Mouse (Mus musculus): ENCODE results near the gene Dach1. TPM values are rescaled to one million over a fixed set of nuclear protein-coding genes. Genes with fewer than 3 reads are reported as not detected.
A peak's percentile ranks its signal among the peaks of the same experiment; 100 is the strongest.

The Dach1 gene
- 7.0 and 7.7 TPM in 2 replicates for polyA plus RNA-seq (2015; fragmentation: Nextera tagmentation; extraction: Ambion mirVana)

GRCm38 (mm10) chr14:98169421-98170076 lies at the start of gene Dach1:
Gene Dach1 (minus strand): TSS chr14:98169765.
- peak within 1 kb of the TSS; percentile 88 for H3K27ac ChIP-seq
- H3K9ac ChIP-seq: peak within 1 kb of the TSS; percentile 78
- under 1% methylated on average over 31 of the region's 32 CpGs for WGBS
- no peaks in the 10 kb centered on the region for H3K9me3 ChIP-seq
- H3K36me3 ChIP-seq: no peaks in the 10 kb centered on the region
- peak within 1 kb of the TSS; percentile 85 for H3K4me3 ChIP-seq
- H3K4me1 ChIP-seq: no peaks in the 10 kb centered on the region
- ATAC-seq (ENCODE audit: borderline replicate concordance, extremely low read depth, low FRiP score, low TSS enrichment): peak; percentile 73
- H3K4me2 ChIP-seq: peak within 1 kb of the TSS; percentile 90
- no peaks in the 10 kb centered on the region for H3K27me3 ChIP-seq

- WGBS: 74% methylated on average over 3 of the region's 3 CpGs
- no peak for ATAC-seq (ENCODE audit: borderline replicate concordance, extremely low read depth, low FRiP score, low TSS enrichment)
Measured at GRCm38 (mm10) chr14:98200089-98200488, 30.5 kb upstream of the Dach1 start.

GRCm38 (mm10) chr14:98181545-98181944 lies 12.0 kb upstream of the Dach1 start:
- 0% methylated on average over 1 of the region's 1 CpGs for WGBS
- H3K9ac ChIP-seq: no peak overlapping the region
- ATAC-seq (ENCODE audit: borderline replicate concordance, extremely low read depth, low FRiP score, low TSS enrichment): peak; percentile 42; the same call in 1 of the 2 replicates

More at GRCm38 (mm10) chr14:98200089-98200488, 30.5 kb upstream of the Dach1 start:
- Histone ChIP-seq H3K27ac (no peak overlapping the region), H3K4me1 (no peaks in the 10 kb centered on the region), H3K9ac (no peak overlapping the region), H3K4me2 (no peak overlapping the region), H3K9me3 (no peaks in the 10 kb centered on the region), H3K4me3 (no peak overlapping the region), H3K36me3 (no peaks in the 10 kb centered on the region), H3K27me3 (no peaks in the 10 kb centered on the region)

GRCm38 (mm10) chr14:98173831-98174230 lies 4.3 kb upstream of the Dach1 start:
- H3K27ac ChIP-seq: no peak overlapping the region
- H3K4me1 ChIP-seq: no peaks in the 10 kb centered on the region
- no peak overlapping the region for H3K4me3 ChIP-seq
- H3K9ac ChIP-seq: no peak overlapping the region
- 60% methylated on average over 2 of the region's 2 CpGs for WGBS
- H3K36me3 ChIP-seq: no peaks in the 10 kb centered on the region
- no peaks in the 10 kb centered on the region for H3K27me3 ChIP-seq
- H3K4me2 ChIP-seq: no peak overlapping the region
- ATAC-seq (ENCODE audit: borderline replicate concordance, extremely low read depth, low FRiP score, low TSS enrichment): no peak
- H3K9me3 ChIP-seq: no peaks in the 10 kb centered on the region

More at GRCm38 (mm10) chr14:98181545-98181944, 12.0 kb upstream of the Dach1 start:
- Histone ChIP-seq H3K27ac (no peak overlapping the region), H3K4me1 (no peaks in the 10 kb centered on the region), H3K4me3 (no peak overlapping the region), H3K4me2 (no peak overlapping the region), H3K27me3 (no peaks in the 10 kb centered on the region), H3K36me3 (no peaks in the 10 kb centered on the region), H3K9me3 (no peaks in the 10 kb centered on the region)

- H3K36me3 ChIP-seq: no peaks in the 10 kb centered on the region
- no peak overlapping the region for H3K4me2 ChIP-seq
- H3K4me3 ChIP-seq: no peak overlapping the region
- WGBS: 21% methylated on average over 5 of the region's 5 CpGs
- H3K4me1 ChIP-seq: no peaks in the 10 kb centered on the region
- no peak overlapping the region for H3K9ac ChIP-seq
- no peak for ATAC-seq (ENCODE audit: borderline replicate concordance, extremely low read depth, low FRiP score, low TSS enrichment)
- no peaks in the 10 kb centered on the region for H3K27me3 ChIP-seq
- H3K9me3 ChIP-seq: no peaks in the 10 kb centered on the region
- H3K27ac ChIP-seq: no peak overlapping the region
Measured at GRCm38 (mm10) chr14:98172394-98172905, 2.9 kb upstream of the Dach1 start.

- Histone ChIP-seq H3K36me3 (no peaks in the 10 kb centered on the region), H3K9ac (no peak overlapping the region), H3K4me3 (no peak overlapping the region), H3K9me3 (no peaks in the 10 kb centered on the region), H3K27me3 (no peaks in the 10 kb centered on the region), H3K4me2 (no peak overlapping the region), H3K4me1 (no peaks in the 10 kb centered on the region), H3K27ac (no peak overlapping the region)
- no peak for ATAC-seq (ENCODE audit: borderline replicate concordance, extremely low read depth, low FRiP score, low TSS enrichment)
- WGBS: 23% methylated on average over 5 of the region's 5 CpGs
Measured at GRCm38 (mm10) chr14:98171861-98172260, 2.3 kb upstream of the Dach1 start.

- no peaks in the 10 kb centered on the region for H3K4me1 ChIP-seq
- ATAC-seq (ENCODE audit: borderline replicate concordance, extremely low read depth, low FRiP score, low TSS enrichment): peak; percentile 11; the same call in 1 of the 2 replicates
- no peaks in the 10 kb centered on the region for H3K36me3 ChIP-seq
- H3K9ac ChIP-seq: peak overlapping the region; percentile 78
- peak overlapping the region; percentile 88 for H3K27ac ChIP-seq
- peak overlapping the region; percentile 85 for H3K4me3 ChIP-seq
- no peaks in the 10 kb centered on the region for H3K27me3 ChIP-seq
- H3K4me2 ChIP-seq: peak overlapping the region; percentile 90
- WGBS: under 1% methylated on average over 44 of the region's 45 CpGs
- no peaks in the 10 kb centered on the region for H3K9me3 ChIP-seq
Measured at GRCm38 (mm10) chr14:98168908-98169401, 610 bp downstream of the Dach1 start.

- Histone ChIP-seq H3K9me3 (no peaks in the 10 kb centered on the region), H3K27me3 (no peaks in the 10 kb centered on the region), H3K4me1 (no peaks in the 10 kb centered on the region), H3K4me2 (peak overlapping the region; percentile 90), H3K27ac (peak overlapping the region; percentile 88), H3K4me3 (peak overlapping the region; percentile 85), H3K36me3 (no peaks in the 10 kb centered on the region), H3K9ac (peak overlapping the region; percentile 78)
- under 1% methylated on average over 47 of the region's 48 CpGs for WGBS
- peak; percentile 68 for ATAC-seq (ENCODE audit: borderline replicate concordance, extremely low read depth, low FRiP score, low TSS enrichment)
Measured at GRCm38 (mm10) chr14:98168039-98168907, 1.3 kb downstream of the Dach1 start.

- H3K4me2 ChIP-seq: peak overlapping the region; percentile 90
- no peaks in the 10 kb centered on the region for H3K27me3 ChIP-seq
- ATAC-seq (ENCODE audit: borderline replicate concordance, extremely low read depth, low FRiP score, low TSS enrichment): peak; percentile 62
- peak overlapping the region; percentile 88 for H3K27ac ChIP-seq
- H3K36me3 ChIP-seq: no peaks in the 10 kb centered on the region
- H3K9ac ChIP-seq: peak overlapping the region; percentile 78
- H3K4me3 ChIP-seq: peak overlapping the region; percentile 85
- no peaks in the 10 kb centered on the region for H3K4me1 ChIP-seq
- no peaks in the 10 kb centered on the region for H3K9me3 ChIP-seq
- WGBS: under 1% methylated on average over 33 of the region's 33 CpGs
Measured at GRCm38 (mm10) chr14:98167186-98168038, 2.2 kb downstream of the Dach1 start.

GRCm38 (mm10) chr14:98166318-98166976 lies 3.1 kb downstream of the Dach1 start:
- peak overlapping the region; percentile 90 for H3K4me2 ChIP-seq
- no peak overlapping the region for H3K9ac ChIP-seq
- WGBS: 45% methylated on average over 10 of the region's 10 CpGs
- no peaks in the 10 kb centered on the region for H3K4me1 ChIP-seq
- H3K9me3 ChIP-seq: no peaks in the 10 kb centered on the region
- H3K36me3 ChIP-seq: no peaks in the 10 kb centered on the region
- no peaks in the 10 kb centered on the region for H3K27me3 ChIP-seq
- peak overlapping the region; percentile 85 for H3K4me3 ChIP-seq
- ATAC-seq (ENCODE audit: borderline replicate concordance, extremely low read depth, low FRiP score, low TSS enrichment): no peak
- peak overlapping the region; percentile 88; the same call in 1 of the 2 replicates for H3K27ac ChIP-seq

GRCm38 (mm10) chr14:98156753-98157152 lies 12.8 kb downstream of the Dach1 start:
- ATAC-seq (ENCODE audit: borderline replicate concordance, extremely low read depth, low FRiP score, low TSS enrichment): no peak
- 59% methylated on average over 7 of the region's 7 CpGs for WGBS
- no peaks in the 10 kb centered on the region for H3K4me1 ChIP-seq
- no peak overlapping the region for H3K4me2 ChIP-seq
- H3K9me3 ChIP-seq: no peaks in the 10 kb centered on the region
- no peak overlapping the region for H3K9ac ChIP-seq
- no peak overlapping the region for H3K27ac ChIP-seq
- H3K36me3 ChIP-seq: no peaks in the 10 kb centered on the region
- H3K4me3 ChIP-seq: no peak overlapping the region
- H3K27me3 ChIP-seq: no peaks in the 10 kb centered on the region

Measured in lung, embryonic 15.5 days (tissue).